Mouse (Mus musculus): ENCODE results near the gene Hist1h3h. TPM values are rescaled to one million over a fixed set of nuclear protein-coding genes. Genes with fewer than 3 reads are reported as not detected.
"Not testable (repeated sequence)": the region's sequence is repeated elsewhere in the genome, so short reads cannot be mapped to it uniquely, and the experiment has no call there.

Hist1h3h gene
- polyA plus RNA-seq, 1 experiment from 2014 or later = 6.3 TPM

DNA sequence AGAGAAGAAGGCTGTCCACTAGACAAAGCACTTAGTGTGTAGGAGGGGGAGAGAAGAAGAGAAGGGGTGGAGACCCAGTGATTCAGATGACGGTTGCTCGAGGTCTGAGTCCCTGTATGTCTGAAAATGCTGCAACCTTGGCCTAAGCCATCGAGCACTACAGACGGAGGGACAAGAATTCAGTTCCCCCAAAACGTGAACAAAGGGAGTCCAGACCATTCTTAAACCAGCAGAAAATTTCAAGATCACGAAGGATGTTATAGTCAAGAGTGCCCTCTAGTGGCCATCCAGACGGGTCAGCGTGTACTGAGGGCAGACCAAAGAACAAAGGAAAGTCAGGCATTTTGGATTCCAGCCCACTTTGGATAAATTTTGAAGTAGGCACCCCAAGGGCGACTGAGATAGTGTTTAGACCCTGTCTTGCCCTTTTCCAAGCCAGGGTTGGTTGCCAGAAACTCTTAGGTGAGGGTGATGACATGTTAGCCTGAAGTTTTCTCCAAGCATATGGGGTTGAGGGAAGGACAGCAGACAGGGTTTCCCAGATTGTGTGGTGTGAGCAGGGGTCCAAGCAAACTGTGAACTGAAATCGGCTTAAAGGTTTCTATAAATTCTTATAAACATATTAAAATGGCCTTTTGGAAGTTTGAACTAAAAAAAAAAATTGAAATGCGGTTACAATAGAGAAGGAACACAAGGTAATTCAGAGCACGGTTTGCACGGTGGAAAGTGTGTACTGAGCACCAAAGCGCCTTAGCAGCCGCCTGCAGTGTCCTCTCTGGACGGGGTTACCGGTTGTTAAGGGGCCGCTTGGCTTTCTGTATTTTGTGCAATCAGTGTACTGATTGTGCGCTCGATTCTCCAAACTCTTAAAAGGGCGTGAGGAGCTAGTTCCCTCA is 16.8 kb downstream of the Hist1h3h start:
- H3K9me3 ChIP-seq = no peaks in the 10 kb centered on the region
- H3K4me2 ChIP-seq = peak overlapping the region; percentile 67
- under 1% methylated on average over 21 of the region's 21 CpGs for WGBS
- peak; percentile 66 for ATAC-seq (ENCODE audit: insufficient read depth, low FRiP score, low read depth)
- H3K4me1 ChIP-seq = no peaks in the 10 kb centered on the region
- peak overlapping the region; percentile 35; the same call in 1 of the 2 replicates for H3K9ac ChIP-seq
- H3K27ac ChIP-seq = peak overlapping the region; percentile 96
- no peaks in the 10 kb centered on the region for H3K27me3 ChIP-seq (replicated peaks)
- H3K4me3 ChIP-seq (replicated peaks) = peak overlapping the region; percentile 55
- no peaks in the 10 kb centered on the region for H3K36me3 ChIP-seq

DNA sequence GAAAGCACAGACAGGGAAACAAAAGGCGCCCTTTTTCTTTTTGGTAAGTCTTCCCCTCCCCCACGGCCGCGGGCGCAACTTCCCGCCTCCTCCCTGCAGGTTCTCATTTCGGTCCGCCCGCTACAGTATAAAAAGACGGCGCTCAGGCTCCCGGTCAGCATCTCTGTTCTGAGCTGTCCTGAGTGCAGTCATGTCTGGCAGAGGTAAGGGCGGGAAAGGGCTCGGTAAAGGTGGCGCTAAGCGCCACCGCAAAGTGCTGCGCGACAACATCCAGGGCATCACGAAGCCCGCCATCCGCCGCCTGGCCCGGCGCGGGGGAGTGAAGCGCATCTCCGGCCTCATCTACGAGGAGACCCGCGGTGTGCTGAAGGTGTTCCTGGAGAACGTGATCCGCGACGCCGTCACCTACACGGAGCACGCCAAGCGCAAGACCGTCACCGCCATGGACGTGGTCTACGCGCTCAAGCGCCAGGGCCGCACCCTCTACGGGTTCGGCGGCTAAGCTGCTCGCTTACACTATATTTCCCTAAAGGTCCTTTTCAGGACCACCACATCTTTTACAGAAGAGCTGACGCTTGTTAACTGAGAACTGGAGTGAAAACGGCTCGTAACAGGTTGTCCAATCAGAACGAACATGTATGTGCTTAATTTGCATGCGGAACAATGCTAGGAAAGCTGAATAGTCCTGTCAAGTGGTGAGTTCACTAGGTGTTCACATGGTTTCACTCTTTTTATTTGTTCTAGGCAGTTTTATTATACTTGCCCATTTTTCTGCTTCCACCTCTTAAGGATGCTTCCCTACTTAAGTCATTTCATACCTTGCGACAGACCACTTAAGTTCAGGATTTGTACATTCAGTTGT is 17.7 kb downstream of the Hist1h3h start, which contains the start of gene Hist1h4j:
TSS of gene Hist1h4j (plus strand) at position 159 of the 862 bp plus-strand sequence.
- under 1% methylated on average over 46 of the region's 56 CpGs for WGBS
- ATAC-seq (ENCODE audit: insufficient read depth, low FRiP score, low read depth) = peak; percentile 92

DNA sequence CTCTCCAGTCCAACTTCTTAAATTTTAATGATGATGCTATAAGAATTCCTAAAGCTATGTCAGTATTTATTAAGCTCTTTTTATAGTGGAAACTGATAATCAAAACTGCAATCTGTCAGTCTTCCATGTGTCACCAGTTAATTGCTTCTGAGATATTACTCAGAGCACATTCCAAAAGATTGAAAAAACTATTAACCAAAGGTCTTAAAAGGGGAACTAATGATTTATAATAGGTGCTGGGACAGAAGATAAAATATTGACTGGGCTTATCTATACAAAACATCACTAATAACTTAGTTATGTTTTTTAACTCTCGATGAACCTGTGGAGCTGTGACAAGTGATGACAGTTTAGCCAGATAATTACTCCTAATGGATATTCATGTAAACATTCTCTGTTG is 27.5 kb downstream of the Hist1h3h start:
- Histone ChIP-seq H3K27me3 (replicated peaks) (no peaks in the 10 kb centered on the region), H3K27ac (no peak overlapping the region), H3K9me3 (no peaks in the 10 kb centered on the region), H3K4me1 (peaks cover 7% of the 10 kb centered on the region; the same call in 1 of the 2 replicates), H3K9ac (no peak overlapping the region), H3K36me3 (no peaks in the 10 kb centered on the region), H3K4me2 (no peak overlapping the region), H3K4me3 (replicated peaks) (no peak overlapping the region)
- 38% methylated on average over 1 of the region's 1 CpGs for WGBS
- ATAC-seq (ENCODE audit: insufficient read depth, low FRiP score, low read depth) = no peak

More for the DNA sequence above, 17.7 kb downstream of the Hist1h3h start, which contains the start of gene Hist1h4j:
- Histone ChIP-seq H3K27ac (peak within 1 kb of the TSS; percentile 96), H3K4me3 (replicated peaks) (peak within 1 kb of the TSS; percentile 55), H3K9ac (peak within 1 kb of the TSS; percentile 35; the same call in 1 of the 2 replicates), H3K4me2 (peak within 1 kb of the TSS; percentile 67)
- not testable (repeated sequence) for H3K27me3 ChIP-seq (replicated peaks); H3K9me3 ChIP-seq; H3K36me3 ChIP-seq; H3K4me1 ChIP-seq

- Histone ChIP-seq H3K4me1 (peaks cover 11% of the 10 kb centered on the region; the same call in 1 of the 2 replicates), H3K4me3 (replicated peaks) (peak overlapping the region; percentile 51), H3K4me2 (peak overlapping the region; percentile 67), H3K27ac (peak overlapping the region; percentile 97), H3K9me3 (no peaks in the 10 kb centered on the region), H3K27me3 (replicated peaks) (no peaks in the 10 kb centered on the region), H3K9ac (peak overlapping the region; percentile 59), H3K36me3 (no peaks in the 10 kb centered on the region)
- WGBS = 2% methylated on average over 5 of the region's 5 CpGs
- ATAC-seq (ENCODE audit: insufficient read depth, low FRiP score, low read depth) = no peak
Measured at GRCm38 (mm10) chr13:21749387-21750158, 32.1 kb downstream of the Hist1h3h start.

DNA sequence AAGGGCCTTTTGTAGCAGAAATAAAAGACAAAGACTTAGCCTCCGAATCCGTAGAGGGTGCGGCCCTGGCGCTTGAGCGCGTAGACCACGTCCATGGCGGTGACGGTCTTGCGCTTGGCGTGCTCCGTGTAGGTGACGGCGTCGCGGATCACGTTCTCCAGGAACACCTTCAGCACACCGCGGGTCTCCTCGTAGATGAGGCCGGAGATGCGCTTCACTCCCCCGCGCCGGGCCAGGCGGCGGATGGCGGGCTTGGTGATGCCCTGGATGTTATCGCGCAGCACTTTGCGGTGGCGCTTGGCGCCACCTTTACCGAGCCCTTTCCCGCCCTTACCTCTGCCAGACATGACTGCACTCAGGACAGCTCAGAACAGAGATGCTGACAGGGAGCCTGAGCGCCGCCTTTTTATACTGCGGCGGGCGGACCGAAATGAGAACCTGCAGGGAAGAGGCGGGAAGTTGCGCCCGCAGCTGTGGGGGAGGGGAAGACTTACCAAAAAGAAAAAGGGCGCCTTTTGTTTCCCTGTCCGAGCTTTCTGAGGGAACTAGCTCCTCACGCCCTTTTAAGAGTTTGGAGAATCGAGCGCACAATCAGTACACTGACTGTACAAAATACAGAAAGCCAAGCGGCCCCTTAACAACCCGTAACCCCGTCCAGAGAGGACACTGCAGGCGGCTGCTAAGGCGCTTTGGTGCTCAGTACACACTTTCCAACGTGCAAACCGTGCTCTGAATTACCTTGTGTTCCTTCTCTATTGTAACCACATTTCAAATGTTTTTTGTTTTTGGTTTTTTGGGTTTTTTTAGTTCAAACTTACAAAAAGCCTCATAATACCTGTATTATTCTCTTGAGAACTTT is 32.9 kb downstream of the Hist1h3h start, which contains the start of gene Hist1h4k:
TSS of gene Hist1h4k (minus strand) at position 347 of the 859 bp plus-strand sequence.
- Histone ChIP-seq H3K4me2 (peak within 1 kb of the TSS; percentile 67), H3K27ac (peak within 1 kb of the TSS; percentile 97), H3K4me1 (peaks cover 11% of the 10 kb centered on the region; the same call in 1 of the 2 replicates), H3K4me3 (replicated peaks) (peak within 1 kb of the TSS; percentile 51), H3K9ac (peak within 1 kb of the TSS; percentile 59)
- WGBS = under 1% methylated on average over 47 of the region's 56 CpGs
- not testable (repeated sequence) for H3K27me3 ChIP-seq (replicated peaks); H3K36me3 ChIP-seq; H3K9me3 ChIP-seq
- ATAC-seq (ENCODE audit: insufficient read depth, low FRiP score, low read depth) = peak; percentile 82

DNA sequence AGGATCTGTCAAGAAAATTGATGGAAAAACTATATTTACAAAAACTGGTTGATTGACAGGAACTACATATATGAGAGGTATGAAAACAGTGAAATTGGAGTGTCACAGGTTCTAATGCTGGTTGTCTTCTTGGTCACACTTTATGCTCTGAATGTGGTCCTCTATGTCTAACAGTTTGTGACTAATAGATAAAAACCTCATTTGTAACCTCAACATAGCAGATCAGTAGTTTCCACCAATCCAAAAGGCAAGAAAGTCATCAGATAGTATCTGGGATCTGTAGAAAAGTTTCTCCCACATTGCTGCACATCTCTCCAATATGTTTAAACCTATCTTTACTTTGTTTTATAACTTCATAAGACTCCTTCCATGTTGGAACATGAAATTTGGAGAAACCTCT is 34.0 kb downstream of the Hist1h3h start:
- Histone ChIP-seq H3K9me3 (no peaks in the 10 kb centered on the region), H3K9ac (no peak overlapping the region), H3K36me3 (no peaks in the 10 kb centered on the region), H3K27ac (0 out of 2 replicates have a peak overlapping the region, but pooled peaks have one; percentile 94), H3K4me1 (peaks cover 11% of the 10 kb centered on the region; the same call in 1 of the 2 replicates), H3K27me3 (replicated peaks) (no peaks in the 10 kb centered on the region), H3K4me3 (replicated peaks) (no peak overlapping the region), H3K4me2 (no peak overlapping the region)
- ATAC-seq (ENCODE audit: insufficient read depth, low FRiP score, low read depth) = no peak

DNA sequence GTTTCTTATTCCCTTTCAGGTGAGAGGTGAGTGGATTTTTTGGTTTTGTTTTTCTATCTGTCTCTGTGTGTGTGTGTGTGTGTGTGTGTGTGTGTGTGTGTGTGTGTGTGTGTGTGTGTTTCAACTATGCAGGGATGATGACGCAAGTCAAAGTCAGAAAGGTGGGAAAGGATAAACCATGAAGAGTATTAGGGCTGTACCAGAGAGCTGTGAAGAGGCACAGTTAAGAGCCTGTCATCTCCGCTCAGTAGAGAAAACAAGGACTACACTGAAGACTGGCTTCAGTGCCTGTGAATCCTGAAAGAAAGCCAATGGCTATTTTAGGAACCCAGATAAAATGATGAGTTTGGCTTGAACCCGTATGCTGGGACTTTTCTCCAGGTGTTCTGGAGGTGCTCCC is 34.4 kb downstream of the Hist1h3h start:
- 57% methylated on average over 3 of the region's 3 CpGs for WGBS
- no peak for ATAC-seq (ENCODE audit: insufficient read depth, low FRiP score, low read depth)
- Histone ChIP-seq H3K36me3 (no peaks in the 10 kb centered on the region), H3K4me3 (replicated peaks) (no peak overlapping the region), H3K4me1 (peaks cover 11% of the 10 kb centered on the region; the same call in 1 of the 2 replicates), H3K9ac (no peak overlapping the region), H3K27me3 (replicated peaks) (no peaks in the 10 kb centered on the region), H3K9me3 (no peaks in the 10 kb centered on the region), H3K4me2 (peak overlapping the region; percentile 70; the same call in 1 of the 2 replicates), H3K27ac (peak overlapping the region; percentile 94)

DNA sequence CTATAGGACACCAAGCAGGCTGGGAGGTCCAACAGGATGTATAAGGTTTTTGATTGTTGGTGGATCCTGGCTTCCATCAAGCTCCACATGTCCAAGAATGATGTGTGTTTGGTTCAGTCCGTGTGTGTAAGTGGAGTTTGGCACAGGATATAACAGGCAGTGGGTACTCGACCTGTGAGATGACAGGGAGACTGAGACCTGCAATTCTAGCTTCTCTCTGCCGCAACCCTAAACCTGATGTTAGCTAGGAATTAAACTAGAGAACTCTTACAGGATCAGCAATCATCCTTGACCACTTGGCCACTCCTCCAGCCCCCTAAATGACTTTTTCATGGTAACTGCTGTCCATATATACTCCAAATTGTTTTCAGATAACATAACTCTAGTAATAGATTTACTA is 34.9 kb downstream of the Hist1h3h start:
- H3K27me3 ChIP-seq (replicated peaks) = no peaks in the 10 kb centered on the region
- H3K4me3 ChIP-seq (replicated peaks) = no peak overlapping the region; the same call in 1 of the 2 replicates
- 28% methylated on average over 3 of the region's 3 CpGs for WGBS
- no peaks in the 10 kb centered on the region for H3K36me3 ChIP-seq
- no peak for ATAC-seq (ENCODE audit: insufficient read depth, low FRiP score, low read depth)
- H3K9ac ChIP-seq = no peak overlapping the region
- H3K4me2 ChIP-seq = peak overlapping the region; percentile 70; the same call in 1 of the 2 replicates
- peak overlapping the region; percentile 94 for H3K27ac ChIP-seq
- peaks cover 9% of the 10 kb centered on the region; the same call in 1 of the 2 replicates for H3K4me1 ChIP-seq
- no peaks in the 10 kb centered on the region for H3K9me3 ChIP-seq

- Histone ChIP-seq H3K4me1 (peaks cover 7% of the 10 kb centered on the region; the same call in 1 of the 2 replicates), H3K27me3 (replicated peaks) (no peaks in the 10 kb centered on the region), H3K36me3 (no peaks in the 10 kb centered on the region), H3K4me2 (peak overlapping the region; percentile 70), H3K9ac (peak overlapping the region; percentile 39; the same call in 1 of the 2 replicates), H3K27ac (peak overlapping the region; percentile 94), H3K4me3 (replicated peaks) (peak overlapping the region; percentile 47), H3K9me3 (no peaks in the 10 kb centered on the region)
- 3% methylated on average over 10 of the region's 10 CpGs for WGBS
- no peak for ATAC-seq (ENCODE audit: insufficient read depth, low FRiP score, low read depth)
Measured at GRCm38 (mm10) chr13:21753051-21753523, 35.6 kb downstream of the Hist1h3h start.

GRCm38 (mm10) chr13:21753524-21754285 is 36.2 kb downstream of the Hist1h3h start, which contains the start of the genes Hist1h2ak and Hist1h2bn:
Hist1h2ak (minus strand) TSS chr13:21753827.
Hist1h2bn (plus strand) TSS chr13:21754123.
- peak; percentile 91 for ATAC-seq (ENCODE audit: insufficient read depth, low FRiP score, low read depth)
- not testable (repeated sequence) for H3K36me3 ChIP-seq; H3K4me1 ChIP-seq; H3K27me3 ChIP-seq (replicated peaks); H3K9me3 ChIP-seq
- H3K4me2 ChIP-seq = peak within 1 kb of the TSS; percentile 70
- H3K9ac ChIP-seq = peak within 1 kb of the TSS; percentile 39; the same call in 1 of the 2 replicates
- H3K4me3 ChIP-seq (replicated peaks) = peak within 1 kb of the TSS; percentile 47
- H3K27ac ChIP-seq = peak within 1 kb of the TSS; percentile 94
- WGBS = under 1% methylated on average over 43 of the region's 50 CpGs

Data from stomach, embryonic 15.5 days (tissue).